Mouse (Mus musculus) forebrain, postnatal 0 days (tissue): ENCODE results near the gene Zfp637. TPM values are rescaled to one million over a fixed set of nuclear protein-coding genes. Genes with fewer than 3 reads are reported as not detected.
"Not testable (repeated sequence)": the region's sequence is repeated elsewhere in the genome, so short reads cannot be mapped to it uniquely, and the experiment has no call there.

Experiments
- ATAC-seq: fragments of 200-750 bp; cut with Nextera tagmentation; 2 replicates; pipeline ENCODE4 v1.8.0; 2017; ENCODE audit warnings: mild to moderate bottlenecking, moderate library complexity
- DNase-seq: peaks from one replicate; pipeline ENCODE4 v3.0.0-alpha.2; 2015
- H3K27ac ChIP-seq: fragments of 300-500 bp; sonication (generic); 2 replicates; pipeline ENCODE4 v1.5.1; 2014; ENCODE audit warnings: low read depth, mild to moderate bottlenecking, antibody characterized with exemption, low read length, moderate library complexity, mixed read lengths
- H3K27me3 ChIP-seq: fragments of 300-500 bp; sonication (generic); 2 replicates; pipeline ENCODE4 v1.6.1; 2014; ENCODE audit warnings: mild to moderate bottlenecking, low read length, mixed read lengths; ENCODE audit not compliant: insufficient read depth
- H3K36me3 ChIP-seq: fragments of 300-500 bp; sonication (generic); 2 replicates; pipeline ENCODE4 v1.6.1; 2014; ENCODE audit warnings: mild to moderate bottlenecking, moderate library complexity; ENCODE audit not compliant: insufficient read depth
- H3K4me1 ChIP-seq: fragments of 300-500 bp; sonication (generic); 2 replicates; pipeline ENCODE4 v1.6.1; 2014; ENCODE audit warnings: antibody characterized with exemption; ENCODE audit not compliant: insufficient read depth
- H3K4me2 ChIP-seq: fragments of 300-500 bp; sonication (generic); 2 replicates; pipeline ENCODE4 v1.6.1; 2014; ENCODE audit warnings: low read depth, mild to moderate bottlenecking, moderate library complexity
- H3K4me3 ChIP-seq: fragments of 300-500 bp; sonication (generic); 2 replicates; pipeline ENCODE4 v1.5.1; 2014; ENCODE audit warnings: low read depth, low read length, mixed read lengths
- H3K9ac ChIP-seq: fragments of 300-500 bp; sonication (generic); 2 replicates; pipeline ENCODE4 v1.6.1; 2014; ENCODE audit warnings: mild to moderate bottlenecking
- H3K9me3 ChIP-seq: fragments of 300-500 bp; sonication (generic); 2 replicates; pipeline ENCODE4 v1.6.1; 2016; ENCODE audit warnings: low read length
- CTCF ChIP-seq: sonication (generic); IDR thresholded peaks from 2 replicates; pipeline ENCODE4 v1.5.1; 2016; ENCODE audit warnings: antibody characterized with exemption, control low read depth, low read depth
- WGBS: fragments of 180-500 bp; shearing (Covaris S2); extraction: QIAGEN DNeasy Blood & Tissue Kit; methylation state at CpG from one replicate; pipeline ENCODE4 v1.1.7; 2014; 5-methylcytosine and 5-hydroxymethylcytosine counted together
- polyA plus RNA-seq: library from polyadenylated mRNA; unstranded; fragments of >200 nt; fragmentation: Nextera tagmentation; extraction: Ambion mirVana; gene quantifications from 2 replicates; pipeline ENCODE4 v1.2.1, GENCODE M21; 2015
- total RNA-seq: library from RNA; depleted of rRNA; stranded (reverse); fragments of >200 nt; gene quantifications from 2 replicates; pipeline ENCODE4 v1.2.3, GENCODE M21; 2014

Zfp637 gene
- total and polyA plus RNA-seq, 2 experiments from 2014 or later = 120 to 145 TPM

DNA sequence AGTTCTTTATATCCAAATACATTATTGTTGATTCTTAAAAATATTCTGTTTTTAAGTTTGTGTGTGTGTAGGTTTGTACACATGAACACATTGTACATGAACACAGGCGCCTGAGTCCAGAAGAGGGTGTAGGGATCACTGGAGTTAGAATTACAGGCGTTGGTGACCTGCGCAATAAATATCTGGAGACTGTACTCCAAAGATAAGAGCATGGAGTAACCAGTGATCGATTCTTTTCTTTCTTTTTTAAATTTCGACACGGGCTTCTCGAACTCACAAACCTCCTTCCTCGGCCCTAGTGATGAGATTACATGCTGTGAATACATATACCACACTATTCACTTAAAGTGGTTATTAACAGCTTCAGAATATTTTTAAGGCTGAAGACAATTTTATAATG lies 21.5 kb downstream of the Zfp637 start:
- ATAC-seq (peak; percentile 12; the same call in 1 of the 2 replicates), DNase-seq (no peak)
- H3K9ac ChIP-seq = no peak overlapping the region
- peaks cover 8% of the 10 kb centered on the region; the same call in 1 of the 2 replicates for H3K4me1 ChIP-seq
- TF ChIP-seq CTCF = no peak
- H3K27ac ChIP-seq = no peak overlapping the region
- H3K36me3 ChIP-seq = no peaks in the 10 kb centered on the region
- H3K9me3 ChIP-seq = no peaks in the 10 kb centered on the region
- H3K4me2 ChIP-seq = peak overlapping the region; percentile 92
- no peaks in the 10 kb centered on the region for H3K27me3 ChIP-seq
- H3K4me3 ChIP-seq = peak overlapping the region; percentile 56
- 76% methylated on average over 8 of the region's 8 CpGs for WGBS

GRCm38 (mm10) chr6:117862899-117863620 lies 22.1 kb downstream of the Zfp637 start:
- no peaks in the 10 kb centered on the region for H3K27me3 ChIP-seq
- H3K4me3 ChIP-seq = peak overlapping the region; percentile 56
- H3K27ac ChIP-seq = no peak overlapping the region; the same call in 1 of the 2 replicates
- H3K9me3 ChIP-seq = no peaks in the 10 kb centered on the region
- ATAC-seq (peak; percentile 96), DNase-seq (peak; percentile 81)
- peak overlapping the region; percentile 92 for H3K4me2 ChIP-seq
- WGBS = 2% methylated on average over 26 of the region's 26 CpGs
- TF ChIP-seq CTCF = no peak
- H3K4me1 ChIP-seq = peaks cover 8% of the 10 kb centered on the region; the same call in 1 of the 2 replicates
- peak overlapping the region; percentile 74 for H3K9ac ChIP-seq
- no peaks in the 10 kb centered on the region for H3K36me3 ChIP-seq

DNA sequence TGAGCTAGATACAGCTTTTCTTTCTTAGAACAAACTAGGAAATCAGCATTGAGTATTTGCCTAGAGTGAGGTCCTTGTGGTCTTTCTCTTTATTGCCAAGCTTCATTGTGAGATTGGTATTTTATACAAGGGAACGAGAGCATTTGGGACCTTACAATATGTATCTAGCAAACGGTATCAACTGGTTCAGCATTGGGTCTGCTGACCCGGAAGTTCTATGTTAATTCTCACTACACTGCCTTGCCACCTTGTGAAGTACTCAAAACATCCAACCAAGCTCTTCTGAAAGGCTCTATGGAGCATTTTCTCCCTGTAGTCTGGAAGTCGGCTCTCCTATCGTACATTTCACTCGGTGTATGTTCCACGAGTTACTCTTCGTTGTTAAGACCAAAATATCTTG lies 22.8 kb downstream of the Zfp637 start:
- H3K4me1 ChIP-seq = peaks cover 8% of the 10 kb centered on the region; the same call in 1 of the 2 replicates
- DNase-seq (no peak), ATAC-seq (no peak)
- peak overlapping the region; percentile 92 for H3K4me2 ChIP-seq
- no peak for TF ChIP-seq CTCF
- H3K36me3 ChIP-seq = no peaks in the 10 kb centered on the region
- peak overlapping the region; percentile 56 for H3K4me3 ChIP-seq
- no peaks in the 10 kb centered on the region for H3K27me3 ChIP-seq
- peak overlapping the region; percentile 74; the same call in 1 of the 2 replicates for H3K9ac ChIP-seq
- 91% methylated on average over 8 of the region's 8 CpGs for WGBS
- no peaks in the 10 kb centered on the region for H3K9me3 ChIP-seq
- H3K27ac ChIP-seq = no peak overlapping the region

GRCm38 (mm10) chr6:117868187-117868586 lies 27.2 kb downstream of the Zfp637 start:
- Histone ChIP-seq H3K36me3 (peaks cover 5% of the 10 kb centered on the region; the same call in 1 of the 2 replicates), H3K4me2 (no peak overlapping the region), H3K9me3 (no peaks in the 10 kb centered on the region), H3K4me3 (no peak overlapping the region), H3K27me3 (no peaks in the 10 kb centered on the region), H3K9ac (no peak overlapping the region), H3K27ac (no peak overlapping the region), H3K4me1 (peaks cover 5% of the 10 kb centered on the region; the same call in 1 of the 2 replicates)
- no peak for TF ChIP-seq CTCF
- no peak for DNase-seq
- 90% methylated on average over 8 of the region's 8 CpGs for WGBS
- no peak for ATAC-seq

DNA sequence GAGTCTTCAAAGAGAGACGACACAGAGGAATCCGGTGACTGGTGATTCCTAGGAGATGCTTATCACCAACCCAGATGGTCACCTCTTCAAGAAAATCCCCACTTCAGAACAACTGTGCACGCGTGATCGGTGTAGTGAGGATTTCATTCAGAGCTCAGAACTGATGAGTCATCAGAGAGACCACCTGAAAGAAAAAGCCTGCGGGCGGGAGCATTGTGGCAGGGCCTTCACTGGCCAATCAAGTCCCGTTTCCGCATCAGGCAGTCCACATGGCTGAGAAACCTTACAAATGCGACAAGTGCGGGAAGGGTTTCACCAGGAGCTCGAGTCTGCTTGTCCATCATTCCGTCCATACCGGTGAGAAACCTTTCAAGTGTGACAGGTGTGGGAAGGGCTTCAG lies 30.1 kb downstream of the Zfp637 start:
- Histone ChIP-seq H3K9me3 (no peaks in the 10 kb centered on the region), H3K36me3 (peaks cover 5% of the 10 kb centered on the region; the same call in 1 of the 2 replicates), H3K27me3 (no peaks in the 10 kb centered on the region), H3K9ac (no peak overlapping the region), H3K4me2 (no peak overlapping the region), H3K27ac (no peak overlapping the region), H3K4me1 (no peaks in the 10 kb centered on the region), H3K4me3 (no peak overlapping the region)
- no peak for ATAC-seq
- no peak for DNase-seq
- TF ChIP-seq CTCF = no peak
- 82% methylated on average over 14 of the region's 14 CpGs for WGBS

- not testable (repeated sequence) for H3K9me3 ChIP-seq, DNase-seq, H3K27me3 ChIP-seq, H3K27ac ChIP-seq, H3K36me3 ChIP-seq, ATAC-seq, H3K9ac ChIP-seq, H3K4me3 ChIP-seq, H3K4me1 ChIP-seq, H3K4me2 ChIP-seq
- WGBS = 90% methylated on average over 7 of the region's 7 CpGs
Measured at GRCm38 (mm10) chr6:117873450-117873849, 32.5 kb downstream of the Zfp637 start.

GRCm38 (mm10) chr6:117874621-117875281 lies 33.8 kb downstream of the Zfp637 start:
- H3K36me3 ChIP-seq = peaks cover 5% of the 10 kb centered on the region; the same call in 1 of the 2 replicates
- 79% methylated on average over 3 of the region's 3 CpGs for WGBS
- ATAC-seq (no peak), DNase-seq (no peak)
- H3K4me1 ChIP-seq = peaks cover 3% of the 10 kb centered on the region; the same call in 1 of the 2 replicates
- H3K4me2 ChIP-seq = no peak overlapping the region
- no peak overlapping the region for H3K27ac ChIP-seq
- no peaks in the 10 kb centered on the region for H3K27me3 ChIP-seq
- no peak for TF ChIP-seq CTCF
- no peak overlapping the region for H3K9ac ChIP-seq
- H3K9me3 ChIP-seq = no peaks in the 10 kb centered on the region
- H3K4me3 ChIP-seq = no peak overlapping the region
